Mouse (Mus musculus) megakaryocyte, adult 5-6 weeks (primary cell): ENCODE measurements around the gene Zfp462. TPM values are rescaled to one million over a fixed set of nuclear protein-coding genes. Genes with fewer than 3 reads are reported as not detected.

Source experiments
- ATAC-seq: 2 replicates; pipeline ENCODE4 v1.8.0; 2016; ENCODE audit warnings: mild to moderate bottlenecking, inconsistent platforms; ENCODE audit not compliant: poor library complexity, severe bottlenecking
- total RNA-seq, 2 experiments: library from RNA; stranded (forward) in 1 of 2; stranded (reverse) in 1 of 2; fragments of 153-499, 151-499 nt in 1 of 2; fragments of 221-1000, 200-1000 nt in 1 of 2; gene quantifications; 2 replicates each; pipeline versions ENCODE4 v1.2.3 to v1.2.4; 2015 to 2017

The Zfp462 gene
- total RNA-seq, 2 experiments from 2014 or later: 0.04 TPM; not detected in 1

GRCm38 (mm10) chr4:55040258-55040964, 95.6 kb downstream of the Zfp462 start:
- ATAC-seq: no peak

- ATAC-seq: no peak
Measured at GRCm38 (mm10) chr4:55041106-55041730, 96.4 kb downstream of the Zfp462 start.

GRCm38 (mm10) chr4:55042573-55042972, 97.7 kb downstream of the Zfp462 start:
- ATAC-seq: no peak

GRCm38 (mm10) chr4:55047266-55047665, 102.4 kb downstream of the Zfp462 start:
- ATAC-seq: no peak

- no peak for ATAC-seq
Measured at GRCm38 (mm10) chr4:55049938-55050610, 105.2 kb downstream of the Zfp462 start.

GRCm38 (mm10) chr4:55051345-55051744, 106.5 kb downstream of the Zfp462 start:
- no peak for ATAC-seq

- ATAC-seq: no peak
Measured at GRCm38 (mm10) chr4:55052686-55053085, 107.8 kb downstream of the Zfp462 start.

- ATAC-seq: no peak
Measured at GRCm38 (mm10) chr4:55057666-55058455, 113.0 kb downstream of the Zfp462 start.

GRCm38 (mm10) chr4:55058901-55059300, 114.1 kb downstream of the Zfp462 start:
- ATAC-seq: no peak

GRCm38 (mm10) chr4:55066341-55067170, 121.7 kb downstream of the Zfp462 start:
- no peak for ATAC-seq

GRCm38 (mm10) chr4:55071535-55071934, 126.7 kb downstream of the Zfp462 start:
- ATAC-seq: no peak

- no peak for ATAC-seq
Measured at GRCm38 (mm10) chr4:55077133-55077889, 132.5 kb downstream of the Zfp462 start.

- ATAC-seq: no peak
Measured at GRCm38 (mm10) chr4:55077902-55078716, 133.3 kb downstream of the Zfp462 start.

- no peak for ATAC-seq
Measured at GRCm38 (mm10) chr4:55079056-55079455, 134.2 kb downstream of the Zfp462 start.

- no peak for ATAC-seq
Measured at GRCm38 (mm10) chr4:55084080-55084688, 139.3 kb downstream of the Zfp462 start.

GRCm38 (mm10) chr4:55088153-55088552, 143.3 kb downstream of the Zfp462 start:
- no peak for ATAC-seq

GRCm38 (mm10) chr4:55088922-55089321, 144.1 kb downstream of the Zfp462 start:
- ATAC-seq: no peak

GRCm38 (mm10) chr4:55097157-55097556, 152.3 kb downstream of the Zfp462 start:
- ATAC-seq: no peak
